Mouse (Mus musculus): ENCODE results near the gene Acsl6. TPM values are rescaled to one million over a fixed set of nuclear protein-coding genes. Genes with fewer than 3 reads are reported as not detected.
A peak's percentile ranks its signal among the peaks of the same experiment; 100 is the strongest.
"Not testable (repeated sequence)": the region's sequence is repeated elsewhere in the genome, so short reads cannot be mapped to it uniquely, and the experiment has no call there.

Gene Acsl6
- polyA plus RNA-seq, 1 experiment from 2014 or later: 44.0 TPM

GRCm38 (mm10) chr11:54295971-54296370, 7.6 kb upstream of the Acsl6 start:
- no peak for ATAC-seq (replicated peaks)
- no peaks in the 10 kb centered on the region for H3K9me3 ChIP-seq
- no peak overlapping the region for H3K4me3 ChIP-seq
- H3K4me2 ChIP-seq: no peak overlapping the region
- no peak overlapping the region for H3K9ac ChIP-seq
- no peaks in the 10 kb centered on the region for H3K27me3 ChIP-seq (replicated peaks)
- H3K27ac ChIP-seq: no peak overlapping the region
- H3K36me3 ChIP-seq (replicated peaks): no peaks in the 10 kb centered on the region
- H3K4me1 ChIP-seq: no peaks in the 10 kb centered on the region
- 87% methylated on average over 4 of the region's 4 CpGs for WGBS

- Histone ChIP-seq H3K9me3 (no peaks in the 10 kb centered on the region), H3K27ac (no peak overlapping the region), H3K27me3 (replicated peaks) (no peaks in the 10 kb centered on the region), H3K4me1 (no peaks in the 10 kb centered on the region), H3K36me3 (replicated peaks) (no peaks in the 10 kb centered on the region), H3K9ac (no peak overlapping the region), H3K4me2 (no peak overlapping the region), H3K4me3 (no peak overlapping the region)
- ATAC-seq (replicated peaks): no peak
- 95% methylated on average over 1 of the region's 1 CpGs for WGBS
Observed at GRCm38 (mm10) chr11:54296734-54297133, 6.9 kb upstream of the Acsl6 start.

- WGBS: 87% methylated on average over 2 of the region's 2 CpGs
- H3K4me3 ChIP-seq; H3K4me2 ChIP-seq; H3K27ac ChIP-seq; H3K27me3 ChIP-seq (replicated peaks); H3K9me3 ChIP-seq; ATAC-seq (replicated peaks); H3K9ac ChIP-seq; H3K4me1 ChIP-seq; H3K36me3 ChIP-seq (replicated peaks): not testable (repeated sequence)
Observed at GRCm38 (mm10) chr11:54297471-54297870, 6.1 kb upstream of the Acsl6 start.

- no peak overlapping the region for H3K27ac ChIP-seq
- H3K27me3 ChIP-seq (replicated peaks): no peaks in the 10 kb centered on the region
- no peak overlapping the region for H3K4me3 ChIP-seq
- ATAC-seq (replicated peaks): no peak
- no peak overlapping the region for H3K9ac ChIP-seq
- no peak overlapping the region for H3K4me2 ChIP-seq
- peaks cover 11% of the 10 kb centered on the region for H3K4me1 ChIP-seq
- no peaks in the 10 kb centered on the region for H3K9me3 ChIP-seq
- no peaks in the 10 kb centered on the region for H3K36me3 ChIP-seq (replicated peaks)
Observed at GRCm38 (mm10) chr11:54298777-54299176, 4.8 kb upstream of the Acsl6 start.

- Histone ChIP-seq H3K27ac (no peak overlapping the region), H3K4me3 (no peak overlapping the region)
- 88% methylated on average over 8 of the region's 8 CpGs for WGBS
Observed at GRCm38 (mm10) chr11:54301994-54302393, 1.6 kb upstream of the Acsl6 start.

GRCm38 (mm10) chr11:54302606-54303005, 992 bp upstream of the Acsl6 start:
- Histone ChIP-seq H3K27ac (peak overlapping the region; percentile 95), H3K4me3 (peak overlapping the region; percentile 85; the same call in 1 of the 2 replicates), H3K9me3 (no peaks in the 10 kb centered on the region), H3K4me2 (peak overlapping the region; percentile 56), H3K9ac (peak overlapping the region; percentile 89; the same call in 1 of the 2 replicates), H3K4me1 (peaks cover 36% of the 10 kb centered on the region), H3K36me3 (replicated peaks) (no peaks in the 10 kb centered on the region), H3K27me3 (replicated peaks) (no peaks in the 10 kb centered on the region)
- WGBS: 82% methylated on average over 3 of the region's 3 CpGs
- no peak for ATAC-seq (replicated peaks)

More at GRCm38 (mm10) chr11:54301994-54302393, 1.6 kb upstream of the Acsl6 start:
- no peak for ATAC-seq (replicated peaks)
- Histone ChIP-seq H3K9me3 (no peaks in the 10 kb centered on the region), H3K36me3 (replicated peaks) (no peaks in the 10 kb centered on the region), H3K9ac (no peak overlapping the region), H3K4me2 (no peak overlapping the region), H3K4me1 (peaks cover 31% of the 10 kb centered on the region), H3K27me3 (replicated peaks) (no peaks in the 10 kb centered on the region)

GRCm38 (mm10) chr11:54303076-54303727, 396 bp upstream of the Acsl6 start:
- Histone ChIP-seq H3K9ac (peak overlapping the region; percentile 89), H3K4me3 (peak overlapping the region; percentile 85), H3K4me1 (peaks cover 36% of the 10 kb centered on the region), H3K9me3 (no peaks in the 10 kb centered on the region), H3K27me3 (replicated peaks) (no peaks in the 10 kb centered on the region), H3K4me2 (peak overlapping the region; percentile 56), H3K27ac (peak overlapping the region; percentile 95), H3K36me3 (replicated peaks) (no peaks in the 10 kb centered on the region)
- peak; percentile 25; the same call in 1 of the 2 replicates for ATAC-seq (replicated peaks)
- 12% methylated on average over 6 of the region's 6 CpGs for WGBS

GRCm38 (mm10) chr11:54304471-54304873, 874 bp downstream of the Acsl6 start:
- peak overlapping the region; percentile 95 for H3K27ac ChIP-seq
- peaks cover 36% of the 10 kb centered on the region for H3K4me1 ChIP-seq
- WGBS: 0% methylated on average over 7 of the region's 7 CpGs
- H3K4me3 ChIP-seq: peak overlapping the region; percentile 85
- no peaks in the 10 kb centered on the region for H3K36me3 ChIP-seq (replicated peaks)
- H3K9ac ChIP-seq: peak overlapping the region; percentile 89
- no peaks in the 10 kb centered on the region for H3K9me3 ChIP-seq
- no peaks in the 10 kb centered on the region for H3K27me3 ChIP-seq (replicated peaks)
- peak overlapping the region; percentile 56 for H3K4me2 ChIP-seq
- ATAC-seq (replicated peaks): peak; percentile 41

GRCm38 (mm10) chr11:54305331-54305730, 1.7 kb downstream of the Acsl6 start:
- ATAC-seq (replicated peaks): no peak
- Histone ChIP-seq H3K27ac (peak overlapping the region; percentile 40), H3K27me3 (replicated peaks) (no peaks in the 10 kb centered on the region), H3K4me1 (peaks cover 36% of the 10 kb centered on the region), H3K4me3 (peak overlapping the region; percentile 85), H3K36me3 (replicated peaks) (no peaks in the 10 kb centered on the region), H3K9me3 (no peaks in the 10 kb centered on the region), H3K9ac (peak overlapping the region; percentile 35), H3K4me2 (peak overlapping the region; percentile 56)
- 38% methylated on average over 3 of the region's 3 CpGs for WGBS

GRCm38 (mm10) chr11:54307139-54307816, 3.7 kb downstream of the Acsl6 start:
- WGBS: 81% methylated on average over 7 of the region's 7 CpGs
- no peak overlapping the region for H3K4me2 ChIP-seq
- no peak overlapping the region for H3K9ac ChIP-seq
- peaks cover 52% of the 10 kb centered on the region for H3K4me1 ChIP-seq
- H3K36me3 ChIP-seq (replicated peaks): no peaks in the 10 kb centered on the region
- no peaks in the 10 kb centered on the region for H3K9me3 ChIP-seq
- no peak overlapping the region for H3K27ac ChIP-seq
- no peak for ATAC-seq (replicated peaks)
- H3K27me3 ChIP-seq (replicated peaks): no peaks in the 10 kb centered on the region
- no peak overlapping the region for H3K4me3 ChIP-seq

GRCm38 (mm10) chr11:54310588-54310987, 7.0 kb downstream of the Acsl6 start:
- Histone ChIP-seq H3K4me2 (no peak overlapping the region), H3K36me3 (replicated peaks) (no peaks in the 10 kb centered on the region), H3K9ac (no peak overlapping the region), H3K4me3 (no peak overlapping the region), H3K27ac (no peak overlapping the region), H3K9me3 (no peaks in the 10 kb centered on the region), H3K27me3 (replicated peaks) (no peaks in the 10 kb centered on the region), H3K4me1 (peaks cover 57% of the 10 kb centered on the region)
- 86% methylated on average over 2 of the region's 2 CpGs for WGBS
- ATAC-seq (replicated peaks): no peak

GRCm38 (mm10) chr11:54312021-54312420, 8.4 kb downstream of the Acsl6 start:
- Histone ChIP-seq H3K9ac (no peak overlapping the region), H3K36me3 (replicated peaks) (no peaks in the 10 kb centered on the region)

More at GRCm38 (mm10) chr11:54312021-54312420, 8.4 kb downstream of the Acsl6 start:
- WGBS: 2% methylated on average over 5 of the region's 5 CpGs
- H3K27ac ChIP-seq: peak overlapping the region; percentile 47
- no peaks in the 10 kb centered on the region for H3K27me3 ChIP-seq (replicated peaks)
- no peak overlapping the region for H3K4me3 ChIP-seq
- H3K4me1 ChIP-seq: peaks cover 43% of the 10 kb centered on the region
- ATAC-seq (replicated peaks): peak; percentile 38; the same call in 1 of the 2 replicates
- H3K9me3 ChIP-seq: no peaks in the 10 kb centered on the region
- no peak overlapping the region for H3K4me2 ChIP-seq
